Mouse (Mus musculus) C2C12 (cell line): ENCODE results near the gene Cnpy2.

Experiments used
- CTCF ChIP-seq: IDR thresholded peaks from one replicate; pipeline ENCODE4 v1.5.1; 2011; ENCODE audit not compliant: control insufficient read depth, insufficient read depth, insufficient read length
- FOSL1 ChIP-seq: IDR thresholded peaks from one replicate; pipeline ENCODE4 v1.8.0; 2011; ENCODE audit warnings: mild to moderate bottlenecking, low read length; ENCODE audit not compliant: poor library complexity, insufficient read depth, severe bottlenecking
- MAX ChIP-seq: IDR thresholded peaks from one replicate; pipeline ENCODE4 v1.6.1; 2011; ENCODE audit warnings: mild to moderate bottlenecking, control low read depth
- MYOG ChIP-seq: IDR thresholded peaks from one replicate; pipeline ENCODE4 v1.6.1; 2011; ENCODE audit not compliant: control insufficient read depth, insufficient read length; ENCODE audit errors: extremely low read depth
- USF1 ChIP-seq: IDR thresholded peaks from one replicate; pipeline ENCODE4 v1.6.1; 2011; ENCODE audit warnings: low read depth, mild to moderate bottlenecking, control low read depth, moderate library complexity

DNA sequence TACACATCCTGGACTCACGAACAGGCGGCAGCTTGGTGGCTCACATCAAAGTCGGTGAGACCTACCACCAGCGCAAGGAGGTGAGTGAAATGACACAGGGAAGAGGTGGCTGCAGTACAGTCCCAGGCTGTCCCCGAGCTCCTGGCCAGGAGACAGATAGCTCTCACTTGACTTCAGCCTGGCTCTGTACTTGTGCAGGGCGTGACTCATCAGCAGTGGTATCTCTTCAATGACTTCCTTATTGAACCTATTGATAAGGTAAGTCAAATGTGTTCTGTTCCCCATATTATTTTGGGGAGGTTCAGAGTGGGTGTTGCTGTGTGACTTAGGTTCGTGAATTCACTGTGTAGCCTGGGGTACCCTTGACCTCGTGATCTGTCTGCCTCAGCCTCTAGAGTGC, 6.7 kb upstream of the Cnpy2 start:
- no peak for TF ChIP-seq CTCF
- TF ChIP-seq USF1, result no peak
- TF ChIP-seq FOSL1, result no peak
- no peak for TF ChIP-seq MYOG
- TF ChIP-seq MAX, result no peak
